Mouse (Mus musculus): ENCODE data around the gene Naa20.

DNA sequence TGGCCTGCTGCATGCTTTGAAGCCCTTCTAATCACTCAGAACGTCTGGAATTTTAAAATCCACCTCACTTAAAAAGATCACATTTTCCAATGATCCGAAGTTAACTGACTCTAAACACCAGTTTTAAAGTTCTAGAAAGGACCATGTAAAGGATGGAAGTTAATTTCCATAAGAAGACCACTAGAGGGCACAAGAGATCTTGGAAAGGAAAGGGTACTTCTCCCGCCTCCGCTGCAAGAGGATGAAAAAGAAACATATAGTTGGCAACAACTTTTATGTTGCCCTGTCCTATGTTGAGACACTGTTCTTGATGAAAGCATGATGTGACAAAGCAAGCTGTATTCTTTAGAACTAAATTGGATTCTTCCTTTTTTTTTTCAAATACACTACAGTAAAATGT, 55.6 kb downstream of the Naa20 start:
- TF ChIP-seq CTCF (IDR thresholded peaks at IDR 0.05; ENCODE audit: control insufficient read depth, insufficient read depth, insufficient replicate concordance, low read depth, low read length) (no peak), POLR2A (IDR thresholded peaks at IDR 0.05; ENCODE audit: control insufficient read depth, low read depth, low read length) (no peak)
